In genomic region chr9:62848641-62849040, GRCm38 (mm10) we compare ENCODE assay signal across 1 mouse cellular context.
TF ChIP-seq lines count a peak whose summit lies in the region.

No protein-coding gene starts in this region.

TF ChIP-seq in CH12.LX, 34 proteins besides CTCF, POLR2A, EP300 and RAD21:
- TF ChIP-seq ELF1 (IDR thresholded peaks at IDR 0.05; ENCODE audit: low read depth, low read length) (no peak), RCOR1 (conservative IDR thresholded peaks at IDR 0.05; ENCODE audit: low read depth, low read length) (no peak), BHLHE40 (IDR thresholded peaks at IDR 0.05; ENCODE audit: low read depth, low read length) (no peak), JUND (conservative IDR thresholded peaks at IDR 0.05; ENCODE audit: low read depth, low read length) (no peak), SIN3A (IDR thresholded peaks at IDR 0.05; ENCODE audit: low read length) (no peak), MYC (IDR thresholded peaks at IDR 0.05; ENCODE audit: low read depth, low read length) (no peak), MAX (IDR thresholded peaks at IDR 0.05; ENCODE audit: low read length) (no peak), IRF4 (IDR thresholded peaks at IDR 0.05; ENCODE audit: low read depth, low read length) (no peak), MEF2A (IDR thresholded peaks at IDR 0.05; ENCODE audit: borderline replicate concordance, low read depth, low read length) (no peak), JUN (IDR thresholded peaks at IDR 0.05; ENCODE audit: insufficient read depth, low read depth, low read length) (no peak), E2F4 (IDR thresholded peaks at IDR 0.05; ENCODE audit: insufficient replicate concordance, low read depth, low read length) (no peak), POLR2AphosphoS2 (IDR thresholded peaks at IDR 0.05; ENCODE audit: low read depth, low read length) (no peak), USF1 (IDR thresholded peaks at IDR 0.05; ENCODE audit: low read depth, low read length) (no peak), ETS1 (conservative IDR thresholded peaks at IDR 0.05; ENCODE audit: low read depth, low read length) (no peak), MAFK (IDR thresholded peaks at IDR 0.05; ENCODE audit: insufficient replicate concordance, low read length) (no peak), CHD1 (IDR thresholded peaks at IDR 0.05; ENCODE audit: low read depth, low read length) (no peak)
